Mouse (Mus musculus): Measurements from ENCODE around the gene Fam3c. TPM values are rescaled to one million over a fixed set of nuclear protein-coding genes. Genes with fewer than 3 reads are reported as not detected.

Fam3c gene
- total RNA-seq, 2 experiments from 2014 or later, result 20.2 to 51.0 TPM

DNA sequence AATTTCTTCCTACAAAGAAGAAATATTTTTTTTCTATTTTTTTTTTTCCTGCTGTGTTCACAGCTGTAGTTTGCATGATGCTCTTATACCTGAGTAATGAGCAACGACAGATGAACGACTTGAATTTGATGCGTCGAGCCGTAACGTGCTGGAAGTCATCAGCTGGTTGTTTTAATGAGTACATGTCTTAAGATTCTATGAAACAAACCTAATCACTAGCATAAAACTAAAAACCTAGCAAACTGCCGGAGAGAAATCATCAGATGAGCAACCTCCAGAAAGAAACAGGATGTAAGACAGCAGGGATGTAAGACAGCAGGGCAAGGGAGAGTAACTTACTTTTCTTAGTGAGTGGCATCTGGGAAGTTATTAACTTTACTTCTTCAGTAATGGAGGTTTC, 1.4 kb downstream of the Fam3c start:
- no peak for ATAC-seq (replicated peaks; ENCODE audit: poor library complexity)

DNA sequence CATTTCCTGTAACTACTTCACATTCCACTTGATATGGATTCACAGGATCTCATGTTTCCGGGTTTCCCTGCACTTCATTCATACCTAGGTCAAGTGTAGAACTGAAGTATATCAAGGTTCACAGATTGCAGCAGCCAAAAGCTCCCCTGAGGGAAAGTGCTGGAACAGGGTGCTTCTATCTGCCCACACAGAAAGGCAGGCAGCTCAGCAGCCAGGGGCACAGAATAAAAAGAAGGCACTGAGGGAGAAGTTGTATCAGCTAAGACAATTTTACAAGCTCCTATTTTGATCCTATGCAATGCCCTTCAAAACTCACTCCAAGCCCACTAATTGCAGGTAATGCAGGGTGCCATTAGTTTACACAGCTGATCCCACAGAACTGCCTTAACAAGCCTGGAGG, 2.0 kb downstream of the Fam3c start:
- no peak for ATAC-seq (replicated peaks; ENCODE audit: poor library complexity)

DNA sequence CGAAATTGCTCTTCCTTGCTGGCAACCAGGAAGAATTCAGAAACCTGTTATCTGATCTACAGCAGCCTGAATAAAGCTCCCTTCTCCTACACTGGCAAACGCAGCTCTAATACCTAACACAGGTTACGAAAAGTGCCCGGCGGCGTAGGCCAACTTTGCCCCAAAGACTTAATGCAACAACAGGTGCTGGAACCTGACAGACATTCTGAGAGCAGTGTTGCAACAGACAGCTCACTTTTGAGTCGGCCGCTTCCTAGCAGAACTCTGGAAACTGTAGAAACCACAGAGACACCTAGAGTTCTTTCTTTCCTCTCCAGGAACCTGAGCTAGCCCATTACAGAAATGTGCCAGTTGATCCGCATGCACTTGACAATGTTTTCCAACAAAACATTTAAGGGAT, 4.5 kb downstream of the Fam3c start:
- no peak for ATAC-seq (replicated peaks; ENCODE audit: poor library complexity)

DNA sequence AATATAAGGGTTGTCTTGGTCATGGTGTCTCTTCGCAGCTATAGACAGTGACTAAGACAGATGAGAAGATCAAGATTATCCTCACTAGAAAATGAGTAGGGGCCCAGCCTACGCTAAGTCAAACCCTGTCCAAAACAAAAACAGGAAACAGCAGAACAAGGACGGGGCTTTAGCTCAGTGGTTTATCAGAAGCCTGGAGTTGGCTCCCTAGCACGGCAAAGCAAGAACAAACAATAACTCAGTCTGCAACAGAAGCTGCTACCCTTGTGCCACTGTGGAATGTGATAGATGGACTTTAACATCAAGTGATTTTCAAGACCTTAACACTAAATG, 5.8 kb downstream of the Fam3c start:
- ATAC-seq (replicated peaks; ENCODE audit: poor library complexity), result no peak

DNA sequence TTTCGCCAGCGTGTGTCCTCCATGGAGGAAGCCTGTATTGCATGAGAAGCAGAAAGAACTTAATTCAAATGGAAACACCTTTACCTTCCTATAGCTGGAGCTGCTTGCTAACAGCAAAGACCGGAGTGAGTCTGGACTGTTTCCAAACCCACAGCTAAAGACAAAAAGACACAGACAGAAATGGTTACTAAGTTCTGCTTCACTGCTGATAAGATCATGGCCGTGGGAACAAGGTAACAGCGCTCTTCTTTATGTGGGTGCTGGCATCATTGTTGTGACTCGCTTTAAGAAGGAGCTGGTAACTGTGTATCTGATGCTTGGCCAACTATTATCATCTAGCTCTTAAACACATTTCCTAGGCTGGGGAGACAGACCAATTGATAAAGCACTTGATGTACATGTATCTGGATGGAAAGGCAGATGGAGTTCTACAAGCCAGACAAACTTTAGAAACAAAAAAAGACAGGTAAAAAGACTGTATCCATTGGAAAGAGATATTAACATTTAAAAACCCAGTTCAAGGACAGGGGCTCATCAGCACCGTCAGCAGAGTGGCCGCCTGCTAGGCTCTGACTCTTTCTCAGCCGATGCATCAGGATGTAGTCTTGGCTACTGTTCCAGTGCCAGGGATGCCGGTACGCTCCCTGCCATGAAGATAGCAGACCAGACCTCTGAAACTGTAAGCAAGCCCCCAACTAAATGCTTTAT, 6.4 kb downstream of the Fam3c start:
- ATAC-seq (replicated peaks; ENCODE audit: poor library complexity), result peak; percentile 29

DNA sequence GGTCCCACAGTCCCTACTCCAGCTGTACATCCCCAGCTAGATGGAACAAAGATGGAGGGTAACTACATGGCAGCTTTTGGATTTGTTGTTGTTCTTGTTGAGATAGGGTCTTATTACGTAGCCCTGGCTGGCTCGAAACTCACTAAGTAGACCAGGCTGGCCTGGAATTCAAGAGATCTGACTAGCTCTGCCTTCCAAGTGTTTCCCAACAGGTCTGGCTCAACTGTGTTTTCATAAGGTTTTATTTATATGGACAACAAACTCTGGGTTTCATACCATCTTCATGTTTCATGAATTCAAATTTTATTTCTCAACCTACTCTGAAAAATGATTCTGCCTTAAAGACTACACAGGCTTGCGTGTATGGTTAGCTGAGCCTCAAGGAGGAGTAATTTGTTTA, 7.1 kb downstream of the Fam3c start:
- ATAC-seq (replicated peaks; ENCODE audit: poor library complexity), result no peak

DNA sequence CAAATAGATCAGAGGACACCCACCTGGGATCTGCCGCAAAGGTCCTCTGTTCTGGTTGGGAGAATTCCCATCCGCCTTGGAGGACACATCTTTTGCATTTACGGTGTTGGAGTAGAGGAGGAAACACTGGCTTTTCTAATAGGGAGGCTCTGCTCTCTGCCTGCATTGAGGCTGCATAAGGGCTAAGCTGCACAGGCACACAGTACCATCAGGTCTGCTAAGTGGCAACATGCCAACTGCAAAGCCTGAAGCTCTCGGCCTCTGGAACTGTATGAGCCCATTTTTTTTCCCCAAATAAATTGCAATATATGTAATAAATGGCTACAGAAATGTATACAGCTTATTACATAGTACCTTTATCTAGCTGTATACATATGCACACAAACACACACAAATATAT, 7.9 kb downstream of the Fam3c start:
- no peak for ATAC-seq (replicated peaks; ENCODE audit: poor library complexity)

DNA sequence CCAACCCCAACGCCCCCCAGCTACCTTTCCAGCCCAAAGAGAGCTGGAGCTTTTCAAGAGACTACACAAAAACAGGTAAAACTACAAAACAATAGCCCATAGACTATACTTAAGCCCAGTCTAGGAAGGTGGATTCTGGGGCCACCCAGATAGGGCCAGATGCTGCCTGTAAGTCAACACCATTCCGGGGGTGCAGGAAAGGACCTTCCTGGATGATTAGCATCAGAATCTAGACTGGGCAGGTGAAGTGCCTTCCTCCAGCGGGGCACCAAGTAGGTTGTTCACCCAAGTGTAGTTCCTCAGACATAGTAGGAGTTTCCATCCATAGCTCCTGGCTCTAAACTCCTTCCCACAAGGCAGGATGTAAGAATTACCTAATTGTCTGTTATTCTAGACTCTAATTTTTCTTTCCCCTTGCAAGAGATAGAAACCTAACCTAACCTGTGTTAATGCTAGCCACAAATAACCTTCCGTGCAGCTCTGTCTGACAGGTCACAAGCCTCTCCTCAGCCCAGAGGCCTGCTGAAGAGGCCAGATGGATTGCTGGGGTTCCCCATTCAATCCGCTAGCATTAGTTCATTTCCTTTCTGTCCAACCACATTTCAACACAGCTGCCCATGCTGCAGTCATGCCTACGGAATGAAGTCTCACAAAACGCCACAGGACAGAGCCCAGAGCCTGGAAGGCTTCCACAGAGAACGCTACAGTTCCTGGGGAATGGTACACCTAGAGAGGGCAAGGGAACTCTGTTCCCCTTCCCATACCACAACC, 8.7 kb downstream of the Fam3c start:
- ATAC-seq (replicated peaks; ENCODE audit: poor library complexity), result peak; percentile 84

DNA sequence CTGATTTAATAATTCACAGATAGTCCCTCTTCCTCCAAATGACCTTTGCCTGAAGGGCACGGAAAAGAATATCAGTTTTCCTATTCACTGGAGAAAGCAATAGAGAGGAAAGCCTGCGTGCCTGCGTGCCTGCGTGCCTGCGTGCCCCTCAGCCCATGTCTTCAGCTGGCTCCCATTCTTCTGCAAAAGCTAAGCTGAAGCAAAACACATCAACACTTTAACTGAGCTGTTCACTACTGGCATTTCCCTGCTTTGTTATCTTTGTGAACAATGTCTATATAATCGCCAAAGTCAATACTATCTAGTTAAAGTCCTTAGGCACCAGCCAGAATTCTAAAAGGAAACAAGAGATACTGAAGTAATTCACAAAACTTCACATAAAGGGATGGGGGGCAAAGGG, 11.6 kb downstream of the Fam3c start:
- no peak for ATAC-seq (replicated peaks; ENCODE audit: poor library complexity)

DNA sequence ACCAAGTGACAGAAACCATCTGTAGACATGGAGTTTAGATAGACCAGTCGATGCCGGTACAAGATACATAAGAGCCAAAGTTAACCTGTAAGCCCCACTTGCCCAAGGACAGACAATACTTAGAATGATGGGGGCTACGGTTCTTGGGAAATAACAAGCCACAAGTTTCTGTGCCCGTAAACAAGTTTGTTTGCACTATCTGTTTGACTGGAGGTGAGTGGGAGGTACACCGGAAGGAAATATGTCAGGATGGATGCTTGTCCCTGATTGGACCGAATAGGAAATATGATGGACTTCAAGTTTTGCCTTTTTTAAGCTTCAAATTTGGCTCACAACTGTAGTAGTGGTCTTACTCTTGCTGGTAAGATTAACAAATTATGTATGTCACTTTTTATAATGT, 12.3 kb downstream of the Fam3c start:
- ATAC-seq (replicated peaks; ENCODE audit: poor library complexity), result no peak

DNA sequence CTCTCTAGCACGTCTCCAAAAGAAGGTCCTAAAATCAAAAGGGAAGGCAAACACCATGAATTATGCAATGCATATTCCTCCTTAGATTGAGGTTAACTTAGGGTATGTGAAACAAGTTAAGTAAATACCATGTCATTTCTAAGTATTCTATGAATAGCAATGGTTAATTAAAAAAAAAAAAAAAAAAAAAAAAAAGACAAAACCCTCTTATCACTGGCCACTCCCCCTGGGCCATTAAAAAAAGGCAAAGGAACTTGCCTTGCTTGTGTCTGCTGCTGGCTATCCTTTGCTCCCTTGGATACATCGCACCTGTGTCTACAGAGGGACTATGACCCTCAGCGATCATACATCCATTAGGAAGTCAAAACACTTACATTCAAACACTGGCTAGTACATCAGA, 12.8 kb downstream of the Fam3c start:
- peak; percentile 18; the same call in 1 of the 2 replicates for ATAC-seq (replicated peaks; ENCODE audit: poor library complexity)

DNA sequence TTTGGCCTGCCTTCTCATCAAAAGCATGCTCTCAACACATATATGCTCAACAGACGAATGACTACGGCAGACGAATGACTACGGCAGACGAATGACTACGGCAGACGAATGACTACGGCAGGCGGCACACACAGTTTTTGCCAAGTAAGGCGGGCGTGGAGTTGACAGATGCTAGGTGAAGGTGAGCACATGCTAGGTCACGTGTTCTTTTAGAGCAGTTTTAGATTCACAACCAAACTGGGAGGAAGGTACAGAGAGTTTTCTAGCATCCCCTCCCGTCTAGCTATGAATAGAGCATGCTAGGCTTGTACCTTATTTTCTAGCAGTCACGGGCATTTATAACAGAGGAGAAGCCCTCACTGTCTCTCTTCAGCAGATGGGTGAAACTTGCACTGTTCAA, 15.3 kb downstream of the Fam3c start:
- no peak for ATAC-seq (replicated peaks; ENCODE audit: poor library complexity)

DNA sequence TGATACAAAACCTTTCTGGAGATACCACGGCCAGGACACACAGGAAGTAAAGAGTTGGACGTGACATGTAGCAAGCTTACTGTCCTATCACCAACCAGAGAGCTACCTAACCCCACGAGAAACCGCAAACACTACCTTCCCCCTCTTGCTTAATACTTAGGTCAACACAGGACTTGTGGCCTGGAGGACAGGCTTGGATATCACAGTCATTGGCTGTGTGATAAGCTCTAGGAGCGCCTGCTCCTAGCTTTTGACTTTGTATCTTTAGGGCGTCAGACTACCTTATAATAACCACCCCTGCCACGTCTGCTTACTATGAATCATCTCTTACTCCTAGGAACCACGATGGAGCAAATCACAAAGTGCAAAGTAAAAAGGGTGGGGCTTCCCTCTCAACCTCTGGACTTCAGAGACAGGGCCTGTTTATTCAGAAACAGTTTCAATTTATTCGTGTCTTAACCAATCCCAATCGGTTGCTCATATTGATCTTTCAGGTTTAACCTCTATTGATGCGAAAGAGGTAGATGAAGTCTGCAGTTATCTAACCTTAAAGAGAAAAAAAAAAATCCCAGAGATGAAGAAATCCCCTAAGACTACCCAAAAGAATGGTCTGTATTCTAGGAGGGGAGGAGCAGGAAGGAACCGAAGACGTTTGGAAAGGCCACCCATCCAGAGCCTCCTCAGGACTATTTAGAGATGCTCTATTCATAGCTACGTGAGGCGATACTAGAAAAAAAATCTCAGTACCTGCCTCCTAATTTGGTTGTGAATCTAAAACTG, 16.1 kb downstream of the Fam3c start:
- ATAC-seq (replicated peaks; ENCODE audit: poor library complexity), result peak; percentile 35

DNA sequence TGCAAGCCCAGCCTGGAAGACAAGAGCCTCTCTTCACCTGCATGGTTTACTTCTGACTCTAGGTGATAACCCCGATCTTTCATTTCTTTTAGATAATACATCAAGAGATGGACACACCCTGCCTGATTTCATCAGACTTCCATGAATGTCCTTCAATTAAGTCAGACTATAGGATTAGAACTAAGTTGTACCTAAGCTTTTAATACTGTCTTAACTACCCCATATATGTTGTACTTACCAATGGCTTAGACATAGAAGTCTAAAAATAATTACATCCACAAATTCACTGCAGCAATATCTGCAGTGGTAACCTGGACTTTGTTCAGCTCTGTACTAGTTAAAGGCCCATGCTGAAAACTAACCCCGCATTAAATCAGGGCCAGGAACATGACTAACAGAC, 23.5 kb downstream of the Fam3c start:
- no peak for ATAC-seq (replicated peaks; ENCODE audit: poor library complexity)

DNA sequence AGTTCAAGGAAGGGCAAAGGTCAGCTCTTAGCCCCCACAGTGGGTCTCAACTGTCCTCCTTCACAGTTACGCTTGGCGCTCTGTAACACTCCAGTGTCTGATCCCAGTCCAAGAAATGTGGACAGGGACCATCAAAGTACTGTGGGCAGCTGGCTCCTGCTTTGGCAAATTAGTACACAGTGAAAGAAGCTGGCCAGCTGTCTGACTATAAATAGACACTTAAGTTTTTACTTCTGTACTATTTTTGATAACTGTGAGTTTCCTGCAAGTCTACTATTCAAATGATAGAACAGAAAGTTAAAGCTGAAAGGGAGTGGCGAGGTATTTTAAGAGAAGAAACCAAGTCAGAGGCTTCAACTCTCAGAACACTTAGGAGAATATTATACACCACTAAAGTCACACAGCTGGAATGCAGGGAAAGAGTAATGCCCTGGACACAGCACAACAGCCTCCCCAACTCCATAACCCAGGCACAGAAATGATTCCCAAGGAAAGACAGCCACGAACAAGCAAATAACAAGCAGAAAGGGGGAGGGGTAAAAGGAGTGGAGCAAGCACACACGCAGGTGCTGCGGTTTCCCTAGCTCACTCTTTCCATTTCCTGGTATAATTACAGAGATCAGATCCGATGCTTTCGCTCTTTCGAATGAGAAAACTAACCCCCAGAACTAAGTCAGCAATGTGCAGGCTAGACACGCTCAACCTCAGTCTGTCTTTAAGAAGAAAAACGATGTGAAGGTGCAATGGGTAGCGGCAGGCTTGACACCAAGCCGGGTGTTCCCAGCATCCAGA, 25.7 kb downstream of the Fam3c start:
- ATAC-seq (replicated peaks; ENCODE audit: poor library complexity), result no peak

DNA sequence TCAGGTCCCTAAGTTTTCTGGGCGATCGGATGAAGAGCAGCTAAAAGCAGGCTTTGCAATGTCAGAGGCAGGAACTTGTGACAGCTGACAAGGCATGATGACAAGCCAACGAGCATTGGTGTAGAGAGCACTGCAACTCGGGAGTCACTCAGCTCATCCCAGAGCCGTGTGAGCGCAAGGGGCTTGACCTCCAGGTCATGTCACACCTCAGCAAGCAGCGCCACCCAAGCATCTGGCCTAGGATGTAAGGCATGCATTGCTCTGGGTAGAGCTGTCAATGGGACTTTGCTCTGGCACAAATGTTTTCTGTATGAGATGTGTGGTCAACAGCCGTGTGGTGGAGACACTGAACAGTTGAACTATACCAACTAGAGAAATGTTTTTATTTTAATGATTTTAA, 28.1 kb downstream of the Fam3c start:
- no peak for ATAC-seq (replicated peaks; ENCODE audit: poor library complexity)

DNA sequence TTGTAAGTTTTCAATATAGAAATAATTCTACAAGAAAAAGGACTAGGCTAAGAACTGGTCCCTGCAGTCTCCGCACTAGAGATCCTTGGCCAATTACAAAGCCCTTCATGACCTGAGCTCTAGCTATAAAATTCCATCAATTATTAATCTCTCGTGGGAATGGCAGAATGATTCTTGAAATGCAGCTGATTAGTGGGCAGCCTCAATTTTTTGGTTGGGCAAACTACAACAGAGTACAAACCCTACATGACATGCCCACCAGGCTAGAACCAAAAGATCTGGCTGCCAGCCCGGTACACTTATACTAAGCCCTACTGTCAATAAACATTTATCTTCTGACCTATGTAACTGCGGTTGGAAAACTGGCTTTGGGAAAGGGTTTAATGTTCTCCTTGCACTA, 29.0 kb downstream of the Fam3c start:
- no peak for ATAC-seq (replicated peaks; ENCODE audit: poor library complexity)

DNA sequence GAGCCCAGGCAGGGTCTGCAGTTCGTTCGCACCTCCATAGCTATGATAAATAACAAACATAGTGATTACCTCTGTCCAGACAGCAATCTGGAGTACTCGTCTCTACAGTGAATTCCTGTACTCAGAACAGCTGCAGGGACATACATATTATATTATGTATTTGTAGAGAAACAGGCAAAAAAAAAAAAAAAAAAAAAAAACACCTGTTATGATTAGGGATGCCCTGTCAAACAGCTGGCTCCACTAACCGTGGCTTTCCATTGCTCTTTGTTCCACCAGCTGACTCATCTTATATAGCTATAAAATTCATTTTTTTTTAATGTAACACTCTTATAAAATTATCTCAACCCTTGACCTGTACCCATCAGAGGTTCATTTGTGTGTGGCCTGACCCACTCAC, 29.8 kb downstream of the Fam3c start:
- no peak for ATAC-seq (replicated peaks; ENCODE audit: poor library complexity)

DNA sequence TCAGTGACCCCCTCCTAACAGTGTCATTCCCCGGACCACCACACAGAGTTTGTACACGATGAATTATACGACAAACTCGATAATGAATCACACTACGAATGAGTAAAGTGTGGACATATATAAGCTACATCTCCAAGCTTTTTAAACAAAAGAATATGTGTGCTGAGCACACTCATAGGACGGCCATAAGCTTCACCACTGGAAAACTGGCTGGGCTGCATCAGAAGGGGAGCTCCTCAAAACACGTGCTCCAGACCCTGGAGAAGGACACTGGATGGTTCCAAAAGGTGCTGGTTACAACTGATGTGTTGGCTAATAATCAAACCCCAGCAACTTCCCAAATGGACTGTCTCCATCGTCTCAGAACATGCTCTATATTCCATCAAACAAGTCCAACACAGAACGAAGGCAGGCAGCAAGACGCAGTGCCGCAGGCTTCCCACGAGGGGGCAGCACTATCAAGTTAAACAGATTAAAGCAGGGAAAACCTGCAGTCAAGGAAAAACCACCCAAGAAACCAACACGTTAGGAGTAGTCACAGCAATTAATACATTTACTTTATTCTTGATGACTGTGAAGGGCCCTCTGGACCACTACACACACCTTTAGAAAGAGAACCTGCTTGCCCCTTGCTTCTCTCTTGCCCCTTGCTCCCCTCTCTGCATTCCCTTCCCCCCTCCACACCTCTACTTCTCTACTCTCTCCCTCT, 30.5 kb downstream of the Fam3c start:
- peak; percentile 96 for ATAC-seq (replicated peaks; ENCODE audit: poor library complexity)

DNA sequence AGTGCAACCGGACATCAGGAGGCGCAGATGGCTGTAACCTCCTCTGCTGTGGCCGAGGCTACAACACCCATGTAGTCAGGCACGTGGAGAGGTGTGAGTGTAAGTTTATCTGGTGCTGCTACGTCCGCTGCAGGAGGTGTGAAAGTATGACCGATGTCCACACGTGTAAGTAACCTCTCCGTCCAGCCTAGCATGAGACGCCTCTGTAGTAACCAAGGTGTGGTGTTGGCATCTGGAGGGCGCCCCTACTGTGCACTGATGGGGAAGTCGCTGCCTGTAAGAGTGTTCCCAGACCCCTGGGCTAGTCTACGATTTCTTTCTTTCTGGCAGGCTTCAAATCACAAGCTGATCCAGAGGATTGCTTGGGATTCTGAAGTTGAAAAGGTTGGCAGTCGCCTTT, 58.0 kb downstream of the Fam3c start:
- ATAC-seq (replicated peaks; ENCODE audit: poor library complexity), result no peak

DNA sequence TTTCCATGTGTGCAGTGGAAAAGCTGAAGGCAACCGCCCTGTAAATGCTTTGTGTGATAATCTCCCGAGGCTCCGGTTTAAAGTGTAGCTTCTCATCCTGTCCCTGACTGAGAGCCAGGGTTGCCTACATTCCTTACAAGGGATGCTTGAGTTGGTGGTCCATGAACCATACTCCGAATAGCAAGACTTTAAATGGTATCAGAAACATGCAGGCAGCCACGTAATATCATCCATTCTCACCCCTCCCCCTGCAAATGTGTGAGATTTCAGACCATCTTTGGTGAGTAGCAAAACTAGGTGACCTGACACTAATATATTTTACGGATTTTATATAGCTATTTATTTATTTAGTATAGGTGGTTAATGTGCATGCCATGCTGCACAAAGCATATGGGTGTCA, 59.0 kb downstream of the Fam3c start:
- no peak for ATAC-seq (replicated peaks; ENCODE audit: poor library complexity)

Data from megakaryocyte progenitor cell, adult 5-6 weeks (primary cell).